Mouse (Mus musculus): ENCODE data around the gene Rala.

DNA sequence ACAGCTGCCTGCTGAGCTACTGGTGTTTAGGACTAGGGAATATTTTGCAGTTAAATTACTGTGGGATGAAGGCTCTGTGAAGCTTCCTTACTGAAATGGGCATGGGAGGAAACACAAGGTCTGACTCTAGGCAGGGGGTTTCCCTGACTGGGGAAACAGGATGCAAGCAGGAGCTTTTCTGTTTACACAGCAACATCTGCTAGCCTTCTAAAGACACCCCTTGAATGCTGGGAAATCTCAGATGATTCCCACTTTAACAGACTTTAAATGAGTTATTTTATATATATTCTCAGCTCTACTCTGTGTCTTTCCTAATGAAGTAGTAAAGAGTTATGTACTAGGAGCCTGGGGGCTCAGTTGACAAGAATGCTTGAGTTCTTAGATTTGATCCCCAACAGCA is 65.0 kb downstream of the Rala start:
- TF ChIP-seq EP300 (IDR thresholded peaks at IDR 0.05; ENCODE audit: low read depth), result no peak
- TF ChIP-seq CTCF (IDR thresholded peaks at IDR 0.05; ENCODE audit: low read depth), result no peak

Data from liver, embryonic 14.5 days (tissue).